In genomic region chr9:85355559-85355958, GRCm38 (mm10) we compare ENCODE assay signal across 25 mouse cellular contexts. TPM values are rescaled to one million over a fixed set of nuclear protein-coding genes. Genes with fewer than 3 reads are reported as not detected.
"Had no signal": no experiment of that assay in that cellular context is flagged by ENCODE, and none has a peak within 500 bp of the region (broad histone marks: within the 10 kb centered on the region; RNA-seq: fewer than 3 reads in every experiment).

No protein-coding gene starts in this region.

- H3K4me1 ChIP-seq: neural tube, embryonic 13.5 days; neural tube, embryonic 15.5 days; stomach, embryonic 15.5 days had no signal

- H3K9ac ChIP-seq: neural tube, embryonic 13.5 days; neural tube, embryonic 15.5 days; stomach, embryonic 15.5 days had no signal

- H3K36me3 ChIP-seq: neural tube, embryonic 13.5 days; neural tube, embryonic 15.5 days; stomach, embryonic 15.5 days had no signal

- H3K4me2 ChIP-seq: neural tube, embryonic 13.5 days; neural tube, embryonic 15.5 days; stomach, embryonic 15.5 days had no signal

- H3K4me3 ChIP-seq: neural tube, embryonic 13.5 days; neural tube, embryonic 15.5 days; stomach, embryonic 15.5 days had no signal

- H3K27me3 ChIP-seq: neural tube, embryonic 13.5 days; neural tube, embryonic 15.5 days; stomach, embryonic 15.5 days had no signal

- H3K9me3 ChIP-seq: neural tube, embryonic 15.5 days; stomach, embryonic 15.5 days had no signal

- H3K27ac ChIP-seq: neural tube, embryonic 13.5 days; neural tube, embryonic 15.5 days; stomach, embryonic 15.5 days; stomach, postnatal 0 days had no signal

- DNase-seq: retina, postnatal 1 day; right cerebral cortex, adult 18-20 months; right cerebral cortex, postnatal 14 days; right cerebral cortex, postnatal 25 days; right cerebral cortex, postnatal 4 days; spleen, adult 18-20 months; thymus, adult 18-20 months; thymus, adult 2 months; thymus, postnatal 14 days; thymus, postnatal 25 days; thymus, postnatal 36 days; thymus, postnatal 4 days had no signal

RNA-seq across cellular contexts. Expression of gene Gm11114, which starts 43.0 kb away (rescaled TPM):
- total RNA-seq: neutrophil, adult 5-6 weeks had no signal
- polyA plus RNA-seq: neural tube, embryonic 13.5 days; neural tube, embryonic 14.5 days; neural tube, embryonic 15.5 days; small intestine, adult 2 months; spleen, adult 2 months; stomach, embryonic 14.5 days; stomach, embryonic 15.5 days; stomach, embryonic 16.5 days; stomach, postnatal 0 days; testis, adult 2 months; thymus, adult 2 months; thymus, postnatal 0 days; urinary bladder, adult 2 months had no signal
